Mouse (Mus musculus): ENCODE measurements around the gene Akr1c12. TPM values are rescaled to one million over a fixed set of nuclear protein-coding genes. Genes with fewer than 3 reads are reported as not detected.
"Not testable (repeated sequence)": the region's sequence is repeated elsewhere in the genome, so short reads cannot be mapped to it uniquely, and the experiment has no call there.

Gene Akr1c12
- not detected for total RNA-seq (2021)

GRCm38 (mm10) chr13:4279284-4279683 lies at the start of gene Akr1c12:
Akr1c12 (minus strand) TSS chr13:4279433.
- intact Hi-C loops (cut with DNase I) = no loop called here
- no peak for DNase-seq

GRCm38 (mm10) chr13:4318773-4319172 lies 39.5 kb upstream of the Akr1c12 start:
- no peak for DNase-seq
- intact Hi-C loops (cut with DNase I) = no loop called here

GRCm38 (mm10) chr13:4313907-4314306 lies 34.7 kb upstream of the Akr1c12 start:
- DNase-seq = no peak
- intact Hi-C loops (cut with DNase I) = no loop called here

GRCm38 (mm10) chr13:4304861-4305565 lies 25.8 kb upstream of the Akr1c12 start:
- intact Hi-C loops (cut with DNase I) = no loop called here
- DNase-seq = no peak

GRCm38 (mm10) chr13:4296991-4297390 lies 17.8 kb upstream of the Akr1c12 start:
- intact Hi-C loops (cut with DNase I) = no loop called here

GRCm38 (mm10) chr13:4281471-4282412 lies 2.5 kb upstream of the Akr1c12 start:
- DNase-seq = peak; percentile 29 to 38
- intact Hi-C loops (cut with DNase I) = loop anchor here (2.0 kb wide), 4 partner anchors 93 to 269 kb away; no protein-coding TSS in a partner anchor

More at GRCm38 (mm10) chr13:4296991-4297390, 17.8 kb upstream of the Akr1c12 start:
- DNase-seq = no peak

- intact Hi-C loops (cut with DNase I) = no loop called here
- no peak for DNase-seq
Measured at GRCm38 (mm10) chr13:4277526-4277925, 1.7 kb downstream of the Akr1c12 start.

GRCm38 (mm10) chr13:4270860-4271259 lies 8.4 kb downstream of the Akr1c12 start:
- DNase-seq = no peak
- intact Hi-C loops (cut with DNase I) = no loop called here

- intact Hi-C loops (cut with DNase I); DNase-seq: not testable (repeated sequence)
Measured at GRCm38 (mm10) chr13:4265455-4265854, 13.8 kb downstream of the Akr1c12 start.

- DNase-seq = no peak
- intact Hi-C loops (cut with DNase I) = no loop called here
Measured at GRCm38 (mm10) chr13:4265047-4265446, 14.2 kb downstream of the Akr1c12 start.

GRCm38 (mm10) chr13:4264612-4265011 lies 14.6 kb downstream of the Akr1c12 start:
- intact Hi-C loops (cut with DNase I) = no loop called here
- DNase-seq = no peak

- no peak for DNase-seq
- intact Hi-C loops (cut with DNase I) = no loop called here
Measured at GRCm38 (mm10) chr13:4257349-4257748, 21.9 kb downstream of the Akr1c12 start.

- intact Hi-C loops (cut with DNase I); DNase-seq: not testable (repeated sequence)
Measured at GRCm38 (mm10) chr13:4256894-4257293, 22.3 kb downstream of the Akr1c12 start.

GRCm38 (mm10) chr13:4249347-4249746 lies 29.9 kb downstream of the Akr1c12 start:
- intact Hi-C loops (cut with DNase I) = no loop called here
- DNase-seq = no peak

- DNase-seq = no peak
Measured at GRCm38 (mm10) chr13:4244861-4245559, 34.2 kb downstream of the Akr1c12 start.

GRCm38 (mm10) chr13:4233536-4234172 lies 45.6 kb downstream of the Akr1c12 start:
- intact Hi-C loops (cut with DNase I) = loop anchor here (5.0 kb wide), 1 partner anchor 379 kb away; no protein-coding TSS in a partner anchor
- DNase-seq = no peak

More at GRCm38 (mm10) chr13:4244861-4245559, 34.2 kb downstream of the Akr1c12 start:
- intact Hi-C loops (cut with DNase I) = no loop called here

GRCm38 (mm10) chr13:4233135-4233534 lies 46.1 kb downstream of the Akr1c12 start:
- no peak for DNase-seq
- intact Hi-C loops (cut with DNase I) = loop anchor here (5.0 kb wide), 1 partner anchor 379 kb away; no protein-coding TSS in a partner anchor

GRCm38 (mm10) chr13:4230841-4231623 lies 48.2 kb downstream of the Akr1c12 start:
- no peak for DNase-seq
- intact Hi-C loops (cut with DNase I) = loop anchor here (5.0 kb wide), 1 partner anchor 381 kb away; no protein-coding TSS in a partner anchor

- intact Hi-C loops (cut with DNase I) = no loop called here
- no peak for DNase-seq
Measured at GRCm38 (mm10) chr13:4228441-4228840, 50.8 kb downstream of the Akr1c12 start, which contains the start of gene Akr1c19. Akr1c19 (plus strand) TSS chr13:4228700.
